Mouse (Mus musculus): ENCODE measurements at regions not wholly inside any gene's neighbourhood (a gene's known extent, or its start where the extent isn't known, plus 50 kb on each side); places are given as distances from the start of the nearest gene placed in this dataset.

GRCm38 (mm10) chr5:148769452-148769851, 159.7 kb downstream of the Katnal1 start:
- Histone ChIP-seq H3K9me3 (ENCODE audit: low read length) (0 out of 2 replicates have a peak, but pooled peaks cover 1% of the 10 kb centered on the region), H3K4me1 (replicated peaks; ENCODE audit: low read depth, low read length) (peaks cover 10% of the 10 kb centered on the region), H3K27me3 (ENCODE audit: insufficient read depth, low read length) (no peaks in the 10 kb centered on the region), H3K4me3 (replicated peaks; ENCODE audit: low read length) (no peak overlapping the region), H3K36me3 (ENCODE audit: insufficient read depth, low read length) (no peaks in the 10 kb centered on the region)
- TF ChIP-seq POU5F1 (IDR thresholded peaks at IDR 0.05; ENCODE audit: borderline replicate concordance, low read length) (no peak), NANOG (IDR thresholded peaks at IDR 0.05; ENCODE audit: borderline replicate concordance, low read length) (no peak), CTCF (conservative IDR thresholded peaks at IDR 0.05; ENCODE audit: low read length) (no peak)

GRCm38 (mm10) chr5:148768346-148768745, 160.8 kb downstream of the Katnal1 start:
- H3K27me3 ChIP-seq (ENCODE audit: insufficient read depth, low read length): no peaks in the 10 kb centered on the region
- H3K9me3 ChIP-seq (ENCODE audit: low read length): 0 out of 2 replicates have a peak, but pooled peaks cover 3% of the 10 kb centered on the region
- no peak overlapping the region for H3K4me3 ChIP-seq (replicated peaks; ENCODE audit: low read length)
- peaks cover 10% of the 10 kb centered on the region for H3K4me1 ChIP-seq (replicated peaks; ENCODE audit: low read depth, low read length)
- no peaks in the 10 kb centered on the region for H3K36me3 ChIP-seq (ENCODE audit: insufficient read depth, low read length)
- no peak for TF ChIP-seq POU5F1 (IDR thresholded peaks at IDR 0.05; ENCODE audit: borderline replicate concordance, low read length)
- no peak for TF ChIP-seq CTCF (conservative IDR thresholded peaks at IDR 0.05; ENCODE audit: low read length)
- no peak for TF ChIP-seq NANOG (IDR thresholded peaks at IDR 0.05; ENCODE audit: borderline replicate concordance, low read length)

GRCm38 (mm10) chr5:148765993-148766392, 163.1 kb downstream of the Katnal1 start:
- Histone ChIP-seq H3K36me3 (ENCODE audit: insufficient read depth, low read length) (no peaks in the 10 kb centered on the region), H3K9me3 (ENCODE audit: low read length) (0 out of 2 replicates have a peak, but pooled peaks cover 3% of the 10 kb centered on the region), H3K4me1 (replicated peaks; ENCODE audit: low read depth, low read length) (peaks cover 8% of the 10 kb centered on the region), H3K4me3 (replicated peaks; ENCODE audit: low read length) (no peak overlapping the region), H3K27me3 (ENCODE audit: insufficient read depth, low read length) (peaks cover 9% of the 10 kb centered on the region; the same call in 1 of the 2 replicates)
- TF ChIP-seq POU5F1 (IDR thresholded peaks at IDR 0.05; ENCODE audit: borderline replicate concordance, low read length): no peak
- no peak for TF ChIP-seq CTCF (conservative IDR thresholded peaks at IDR 0.05; ENCODE audit: low read length)
- no peak for TF ChIP-seq NANOG (IDR thresholded peaks at IDR 0.05; ENCODE audit: borderline replicate concordance, low read length)

GRCm38 (mm10) chr5:148760108-148760507, 169.0 kb downstream of the Katnal1 start:
- no peak overlapping the region for H3K4me3 ChIP-seq (replicated peaks; ENCODE audit: low read length)
- H3K36me3 ChIP-seq (ENCODE audit: insufficient read depth, low read length): no peaks in the 10 kb centered on the region
- H3K9me3 ChIP-seq (ENCODE audit: low read length): 0 out of 2 replicates have a peak, but pooled peaks cover 3% of the 10 kb centered on the region
- H3K4me1 ChIP-seq (replicated peaks; ENCODE audit: low read depth, low read length): peaks cover 29% of the 10 kb centered on the region
- peaks cover 31% of the 10 kb centered on the region for H3K27me3 ChIP-seq (ENCODE audit: insufficient read depth, low read length)
- no peak for TF ChIP-seq POU5F1 (IDR thresholded peaks at IDR 0.05; ENCODE audit: borderline replicate concordance, low read length)
- TF ChIP-seq CTCF (conservative IDR thresholded peaks at IDR 0.05; ENCODE audit: low read length): no peak
- TF ChIP-seq NANOG (IDR thresholded peaks at IDR 0.05; ENCODE audit: borderline replicate concordance, low read length): no peak

GRCm38 (mm10) chr5:148758786-148759185, 170.3 kb downstream of the Katnal1 start:
- Histone ChIP-seq H3K4me1 (replicated peaks; ENCODE audit: low read depth, low read length) (peaks cover 31% of the 10 kb centered on the region), H3K9me3 (ENCODE audit: low read length) (no peaks in the 10 kb centered on the region), H3K27me3 (ENCODE audit: insufficient read depth, low read length) (peaks cover 31% of the 10 kb centered on the region), H3K36me3 (ENCODE audit: insufficient read depth, low read length) (no peaks in the 10 kb centered on the region), H3K4me3 (replicated peaks; ENCODE audit: low read length) (no peak overlapping the region)
- TF ChIP-seq POU5F1 (IDR thresholded peaks at IDR 0.05; ENCODE audit: borderline replicate concordance, low read length): no peak
- no peak for TF ChIP-seq CTCF (conservative IDR thresholded peaks at IDR 0.05; ENCODE audit: low read length)
- TF ChIP-seq NANOG (IDR thresholded peaks at IDR 0.05; ENCODE audit: borderline replicate concordance, low read length): no peak

- H3K9me3 ChIP-seq (ENCODE audit: low read length): no peaks in the 10 kb centered on the region
- peaks cover 34% of the 10 kb centered on the region for H3K4me1 ChIP-seq (replicated peaks; ENCODE audit: low read depth, low read length)
- H3K36me3 ChIP-seq (ENCODE audit: insufficient read depth, low read length): no peaks in the 10 kb centered on the region
- H3K4me3 ChIP-seq (replicated peaks; ENCODE audit: low read length): no peak overlapping the region
- TF ChIP-seq CTCF (conservative IDR thresholded peaks at IDR 0.05; ENCODE audit: low read length) (no peak), NANOG (IDR thresholded peaks at IDR 0.05; ENCODE audit: borderline replicate concordance, low read length) (no peak), POU5F1 (IDR thresholded peaks at IDR 0.05; ENCODE audit: borderline replicate concordance, low read length) (no peak)
- H3K27me3 ChIP-seq (ENCODE audit: insufficient read depth, low read length): peaks cover 31% of the 10 kb centered on the region
Observed at GRCm38 (mm10) chr5:148757715-148758114, 171.4 kb downstream of the Katnal1 start.

GRCm38 (mm10) chr5:148757236-148757635, 171.9 kb downstream of the Katnal1 start:
- H3K36me3 ChIP-seq (ENCODE audit: insufficient read depth, low read length): no peaks in the 10 kb centered on the region
- TF ChIP-seq POU5F1 (IDR thresholded peaks at IDR 0.05; ENCODE audit: borderline replicate concordance, low read length): no peak
- H3K9me3 ChIP-seq (ENCODE audit: low read length): no peaks in the 10 kb centered on the region
- H3K4me3 ChIP-seq (replicated peaks; ENCODE audit: low read length): no peak overlapping the region
- peaks cover 39% of the 10 kb centered on the region for H3K4me1 ChIP-seq (replicated peaks; ENCODE audit: low read depth, low read length)
- peaks cover 31% of the 10 kb centered on the region for H3K27me3 ChIP-seq (ENCODE audit: insufficient read depth, low read length)

GRCm38 (mm10) chr5:148756246-148756930, 172.7 kb downstream of the Katnal1 start:
- Histone ChIP-seq H3K36me3 (ENCODE audit: insufficient read depth, low read length) (no peaks in the 10 kb centered on the region), H3K27me3 (ENCODE audit: insufficient read depth, low read length) (peaks cover 23% of the 10 kb centered on the region), H3K4me1 (replicated peaks; ENCODE audit: low read depth, low read length) (peaks cover 46% of the 10 kb centered on the region), H3K4me3 (replicated peaks; ENCODE audit: low read length) (0 out of 2 replicates have a peak overlapping the region, but pooled peaks have one; percentile 17), H3K9me3 (ENCODE audit: low read length) (no peaks in the 10 kb centered on the region)
- TF ChIP-seq CTCF (conservative IDR thresholded peaks at IDR 0.05; ENCODE audit: low read length) (peak; percentile 94), NANOG (IDR thresholded peaks at IDR 0.05; ENCODE audit: borderline replicate concordance, low read length) (no peak)

- peaks cover 47% of the 10 kb centered on the region for H3K4me1 ChIP-seq (replicated peaks; ENCODE audit: low read depth, low read length)
- TF ChIP-seq CTCF (conservative IDR thresholded peaks at IDR 0.05; ENCODE audit: low read length) (no peak), NANOG (IDR thresholded peaks at IDR 0.05; ENCODE audit: borderline replicate concordance, low read length) (no peak), POU5F1 (IDR thresholded peaks at IDR 0.05; ENCODE audit: borderline replicate concordance, low read length) (no peak)
- no peak overlapping the region for H3K4me3 ChIP-seq (replicated peaks; ENCODE audit: low read length)
- H3K9me3 ChIP-seq (ENCODE audit: low read length): no peaks in the 10 kb centered on the region
- H3K36me3 ChIP-seq (ENCODE audit: insufficient read depth, low read length): no peaks in the 10 kb centered on the region
- H3K27me3 ChIP-seq (ENCODE audit: insufficient read depth, low read length): peaks cover 21% of the 10 kb centered on the region
Observed at GRCm38 (mm10) chr5:148755807-148756206, 173.3 kb downstream of the Katnal1 start.

All from E14TG2a.4 (cell line).